Mouse (Mus musculus): ENCODE data around the gene Il31ra.
"Not testable (repeated sequence)": the region's sequence is repeated elsewhere in the genome, so short reads cannot be mapped to it uniquely, and the experiment has no call there.

Gene Il31ra

GRCm38 (mm10) chr13:112594260-112594659 is at the start of gene Il31ra:
TSS of gene Il31ra (minus strand) at chr13:112594360.
- not testable (repeated sequence) for DNase-seq

- DNase-seq = no peak
These were observed 48.7 kb upstream of the Il31ra start for GRCm38 (mm10) chr13:112642897-112643296.

- no peak for DNase-seq
These were observed 45.0 kb upstream of the Il31ra start for GRCm38 (mm10) chr13:112639111-112639510.

GRCm38 (mm10) chr13:112636498-112636897 is 42.3 kb upstream of the Il31ra start:
- no peak for DNase-seq

GRCm38 (mm10) chr13:112635174-112635837 is 41.1 kb upstream of the Il31ra start:
- DNase-seq = no peak

- DNase-seq = no peak
These were observed 31.4 kb upstream of the Il31ra start for GRCm38 (mm10) chr13:112625566-112625965.

- DNase-seq = no peak
These were observed 30.5 kb upstream of the Il31ra start for GRCm38 (mm10) chr13:112624622-112625021.

- no peak for DNase-seq
These were observed 29.5 kb upstream of the Il31ra start for GRCm38 (mm10) chr13:112623656-112624055.

- DNase-seq = no peak
These were observed 27.4 kb upstream of the Il31ra start for GRCm38 (mm10) chr13:112621592-112621991.

GRCm38 (mm10) chr13:112608606-112609005 is 14.4 kb upstream of the Il31ra start:
- DNase-seq = no peak

- no peak for DNase-seq
These were observed 10.3 kb upstream of the Il31ra start for GRCm38 (mm10) chr13:112604411-112604810.

GRCm38 (mm10) chr13:112603839-112604238 is 9.7 kb upstream of the Il31ra start:
- no peak for DNase-seq

GRCm38 (mm10) chr13:112602607-112603006 is 8.4 kb upstream of the Il31ra start:
- no peak for DNase-seq

- DNase-seq = no peak
These were observed 3.9 kb downstream of the Il31ra start for GRCm38 (mm10) chr13:112590254-112590653.

- DNase-seq = no peak
These were observed 4.5 kb downstream of the Il31ra start for GRCm38 (mm10) chr13:112589625-112590024.

GRCm38 (mm10) chr13:112584556-112585237 is 9.5 kb downstream of the Il31ra start:
- no peak for DNase-seq

- DNase-seq = no peak
These were observed 11.9 kb downstream of the Il31ra start for GRCm38 (mm10) chr13:112582291-112582690.

- DNase-seq = no peak
These were observed 12.4 kb downstream of the Il31ra start for GRCm38 (mm10) chr13:112581796-112582195.

GRCm38 (mm10) chr13:112580590-112581320 is 13.4 kb downstream of the Il31ra start:
- no peak for DNase-seq

- peak; percentile 100 for DNase-seq
These were observed 16.1 kb downstream of the Il31ra start for GRCm38 (mm10) chr13:112578041-112578440.

GRCm38 (mm10) chr13:112573800-112574199 is 20.4 kb downstream of the Il31ra start:
- no peak for DNase-seq

- DNase-seq = no peak
These were observed 23.4 kb downstream of the Il31ra start for GRCm38 (mm10) chr13:112570768-112571167.

GRCm38 (mm10) chr13:112569606-112570005 is 24.6 kb downstream of the Il31ra start:
- DNase-seq = no peak

Measured in cerebellum, adult 8-10 months (tissue).